Mouse (Mus musculus) ovary, adult 18-20 months (tissue): ENCODE data around the gene Klhl36.

Experiments used
- DNase-seq: peaks from one replicate; pipeline ENCODE4 v3.0.0; 2022; ENCODE audit warnings: low spot score, mixed read lengths

Gene Klhl36

GRCm38 (mm10) chr8:119885612-119886011 is 23.5 kb downstream of the Klhl36 start:
- DNase-seq, result peak; percentile 45

- no peak for DNase-seq
Observed at GRCm38 (mm10) chr8:119887130-119887529, 25.1 kb downstream of the Klhl36 start.

- no peak for DNase-seq
Observed at GRCm38 (mm10) chr8:119888012-119888411, 25.9 kb downstream of the Klhl36 start.

- DNase-seq, result no peak
Observed at GRCm38 (mm10) chr8:119897069-119897468, 35.0 kb downstream of the Klhl36 start.

- DNase-seq, result no peak
Observed at GRCm38 (mm10) chr8:119897933-119898332, 35.9 kb downstream of the Klhl36 start.

- DNase-seq, result no peak
Observed at GRCm38 (mm10) chr8:119901349-119901748, 39.3 kb downstream of the Klhl36 start.

GRCm38 (mm10) chr8:119901952-119902351 is 39.9 kb downstream of the Klhl36 start:
- peak; percentile 30 for DNase-seq

- DNase-seq, result no peak
Observed at GRCm38 (mm10) chr8:119904323-119904911, 42.4 kb downstream of the Klhl36 start.

- DNase-seq, result no peak
Observed at GRCm38 (mm10) chr8:119909944-119910546, 48.0 kb downstream of the Klhl36 start, which contains the start of gene Usp10. TSS of gene Usp10 (plus strand) at chr8:119910360.

- peak; percentile 82 for DNase-seq
Observed at GRCm38 (mm10) chr8:119910547-119911257, 48.6 kb downstream of the Klhl36 start, which contains the start of gene Gm20388. TSS of gene Gm20388 (plus strand) at chr8:119910841.

- no peak for DNase-seq
Observed at GRCm38 (mm10) chr8:119911258-119911962, 49.3 kb downstream of the Klhl36 start.

- no peak for DNase-seq
Observed at GRCm38 (mm10) chr8:119912643-119913042, 50.6 kb downstream of the Klhl36 start.

- no peak for DNase-seq
Observed at GRCm38 (mm10) chr8:119913181-119913580, 51.1 kb downstream of the Klhl36 start.

GRCm38 (mm10) chr8:119914161-119914560 is 52.1 kb downstream of the Klhl36 start:
- no peak for DNase-seq

GRCm38 (mm10) chr8:119915298-119915697 is 53.2 kb downstream of the Klhl36 start:
- DNase-seq, result no peak

- no peak for DNase-seq
Observed at GRCm38 (mm10) chr8:119916237-119916892, 54.3 kb downstream of the Klhl36 start.

- no peak for DNase-seq
Observed at GRCm38 (mm10) chr8:119917415-119917814, 55.3 kb downstream of the Klhl36 start.

GRCm38 (mm10) chr8:119918155-119918567 is 56.1 kb downstream of the Klhl36 start:
- DNase-seq, result no peak

- no peak for DNase-seq
Observed at GRCm38 (mm10) chr8:119923259-119923658, 61.2 kb downstream of the Klhl36 start.

- DNase-seq, result no peak
Observed at GRCm38 (mm10) chr8:119925428-119925827, 63.4 kb downstream of the Klhl36 start.

GRCm38 (mm10) chr8:119926474-119926873 is 64.4 kb downstream of the Klhl36 start:
- no peak for DNase-seq
